Mouse (Mus musculus): ENCODE results near the gene Elmo2.
A peak's percentile ranks its signal among the peaks of the same experiment; 100 is the strongest.

The Elmo2 gene

DNA sequence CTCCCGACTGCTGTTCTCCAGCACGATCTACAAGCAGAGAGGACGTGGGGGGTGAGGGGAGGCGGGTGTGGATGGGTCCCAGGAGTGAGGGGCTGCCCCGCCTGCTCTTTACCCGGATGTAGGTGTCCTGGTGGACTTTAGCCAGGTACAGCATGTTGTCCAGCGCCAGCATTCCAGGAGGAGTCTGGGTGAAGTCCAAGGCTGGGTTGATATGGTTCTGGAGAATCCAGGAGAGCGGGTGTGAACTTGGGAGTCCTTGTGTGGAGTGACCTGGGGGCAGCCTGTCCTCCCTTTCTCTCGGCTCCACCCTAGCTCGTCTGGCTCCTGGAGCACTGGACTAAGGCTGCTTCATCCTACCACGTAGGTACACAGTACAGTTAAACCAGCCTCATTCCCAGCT, 28.9 kb downstream of the Elmo2 start:
- ATAC-seq (ENCODE audit: low TSS enrichment) = no peak

DNA sequence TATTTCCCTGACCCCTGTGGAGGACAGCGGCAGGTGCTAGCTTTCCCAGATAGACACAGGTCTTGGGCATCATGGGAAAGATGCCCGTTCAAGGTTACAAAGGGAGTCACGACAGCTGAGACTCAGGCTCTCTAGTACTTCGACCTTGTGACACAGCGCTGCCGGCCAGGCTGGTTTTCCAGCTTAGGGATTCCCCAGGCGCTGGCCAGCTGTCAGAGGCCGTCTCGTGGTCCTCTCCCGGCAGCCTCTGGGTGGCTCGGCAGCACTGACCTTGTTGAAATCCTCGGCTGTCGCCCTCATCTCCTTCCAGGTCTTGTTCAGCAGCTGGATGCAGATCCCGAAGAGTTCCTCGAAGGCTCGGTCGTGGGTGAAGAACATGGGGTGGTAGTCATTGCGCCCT, 29.7 kb downstream of the Elmo2 start:
- no peak for ATAC-seq (ENCODE audit: low TSS enrichment)

DNA sequence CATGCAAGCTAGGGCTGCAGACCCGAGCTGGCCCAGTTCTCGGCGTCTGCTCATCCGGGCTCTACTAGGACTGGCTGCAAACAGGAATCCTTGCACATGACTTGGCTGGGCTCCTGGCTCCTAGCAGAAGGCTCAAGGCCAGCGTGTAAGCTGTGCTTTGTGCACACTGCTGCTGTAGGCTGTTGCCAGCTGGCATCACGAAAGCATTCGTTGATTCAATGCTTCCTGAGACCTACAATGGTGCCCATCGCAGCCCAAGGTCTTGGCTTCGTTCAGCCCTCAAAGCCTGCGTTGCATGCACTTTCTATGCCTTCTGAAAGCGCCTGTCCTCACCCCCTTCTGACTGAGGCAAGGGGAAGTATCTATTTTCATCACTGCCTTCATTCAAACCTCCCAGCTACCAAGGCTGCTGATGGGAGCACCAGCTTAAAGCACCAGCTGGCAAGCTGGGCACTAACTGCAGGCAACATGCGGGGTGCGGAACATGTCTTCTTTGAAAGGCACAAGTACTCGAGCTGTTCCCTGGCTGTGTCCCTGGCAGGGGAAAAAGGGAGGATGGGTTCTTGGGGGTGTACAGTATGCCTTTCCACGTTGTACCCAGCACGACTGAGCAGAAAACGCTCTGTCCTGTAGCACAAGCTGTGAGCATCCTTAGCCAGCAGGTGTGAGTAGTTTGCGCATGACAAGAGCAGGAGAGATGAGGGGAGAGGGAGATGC, 37.8 kb downstream of the Elmo2 start:
- peak; percentile 66 for ATAC-seq (ENCODE audit: low TSS enrichment)

DNA sequence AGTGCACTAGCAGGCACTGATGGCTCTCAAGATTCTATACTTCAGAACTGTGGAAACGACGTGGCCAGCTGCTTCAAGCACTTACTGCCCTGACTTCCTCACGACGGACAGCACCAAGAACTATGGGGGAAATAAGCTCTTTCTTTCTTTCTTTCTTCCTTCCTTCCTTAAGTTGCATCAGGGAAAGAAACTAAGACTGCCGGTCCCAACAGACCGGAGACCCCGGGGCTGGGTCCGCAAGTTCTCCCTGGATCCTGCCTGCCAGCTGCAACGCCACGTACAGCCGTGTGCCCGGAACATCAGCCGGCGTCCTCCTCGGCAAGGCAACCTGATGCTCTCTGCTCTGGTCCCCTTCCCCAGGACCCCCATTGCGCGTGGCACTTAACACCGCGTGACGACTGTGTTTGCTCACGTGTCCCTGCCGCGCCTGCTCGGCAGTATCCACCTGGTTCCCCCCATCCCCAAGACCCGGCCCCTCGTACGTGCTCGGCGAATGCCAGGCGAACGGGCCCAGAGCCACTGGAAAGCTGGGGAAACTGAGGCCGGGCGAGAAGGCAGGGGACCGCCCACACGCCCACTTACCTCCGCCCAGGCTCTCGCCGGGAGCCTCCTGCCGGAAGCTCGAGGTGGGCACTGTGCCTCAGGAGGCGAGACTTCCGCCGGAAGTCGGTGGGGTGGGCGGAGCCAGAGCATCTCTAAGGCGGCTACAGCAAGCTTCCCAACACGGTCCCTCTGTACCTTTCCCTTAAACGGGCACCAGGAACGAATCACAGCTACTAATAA, 38.9 kb downstream of the Elmo2 start, which contains the start of gene Slc35c2:
Gene Slc35c2 (minus strand): TSS at position 668 of the 783 bp plus-strand sequence.
- peak; percentile 67 for ATAC-seq (ENCODE audit: low TSS enrichment)

DNA sequence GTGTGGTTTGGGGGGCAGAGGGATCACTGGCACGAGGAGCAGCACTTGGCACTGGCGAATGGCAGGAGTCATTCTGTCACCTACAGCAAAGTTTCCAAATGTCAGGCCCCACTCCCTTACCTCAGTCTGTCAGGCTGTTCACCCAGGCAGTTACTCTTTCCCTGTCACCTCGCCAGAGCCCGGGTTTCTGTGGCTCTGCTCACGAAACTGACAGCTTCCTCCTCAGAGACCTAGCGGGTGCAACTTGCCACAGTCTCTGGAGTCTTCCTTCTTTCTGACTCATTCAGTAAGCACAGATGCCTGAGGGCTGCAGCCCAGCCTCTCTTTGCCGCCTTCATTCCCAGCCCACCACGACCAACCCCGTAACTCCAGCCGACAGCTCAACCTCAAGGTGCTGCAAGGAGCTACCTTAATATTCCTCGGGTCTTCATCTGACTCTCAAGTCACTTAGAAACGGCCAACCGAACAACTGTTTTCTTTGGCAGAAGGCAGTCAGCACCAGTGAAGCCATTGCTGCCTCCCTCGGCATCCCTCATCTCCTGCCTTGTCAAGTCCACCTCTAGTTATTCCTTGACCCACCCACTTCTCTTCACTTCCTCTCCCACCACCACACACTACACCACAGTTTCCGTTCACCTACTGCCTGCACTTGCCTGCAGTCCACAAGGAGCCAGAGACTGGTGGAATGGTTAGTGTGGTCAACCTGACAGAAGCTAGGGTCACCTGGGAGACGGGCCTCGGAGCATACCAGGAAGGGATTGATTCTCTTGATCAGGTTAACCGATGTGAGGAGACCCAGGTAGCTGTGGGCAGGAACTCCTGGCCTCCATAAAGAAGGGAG, 39.7 kb downstream of the Elmo2 start:
- peak; percentile 25; the same call in 1 of the 2 replicates for ATAC-seq (ENCODE audit: low TSS enrichment)

DNA sequence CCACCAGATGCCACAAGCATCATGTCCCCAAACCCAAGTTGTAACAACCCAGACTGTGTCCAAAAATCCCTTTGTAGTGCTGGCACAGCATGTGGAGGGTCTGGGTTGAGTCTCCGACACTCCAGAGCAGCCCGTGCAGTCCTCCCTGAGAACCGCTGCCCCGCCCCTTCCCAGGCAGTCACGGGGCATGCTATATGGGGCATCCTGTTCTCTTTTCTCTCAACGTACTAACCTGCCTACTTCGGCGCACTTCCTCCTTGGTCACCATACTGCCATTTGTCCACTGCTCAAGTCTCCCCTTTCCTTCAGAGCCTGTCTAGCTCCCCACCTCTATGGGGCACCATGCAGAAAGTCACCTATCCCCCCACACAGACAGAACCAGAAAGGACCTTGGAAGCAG, 40.7 kb downstream of the Elmo2 start:
- no peak for ATAC-seq (ENCODE audit: low TSS enrichment)

DNA sequence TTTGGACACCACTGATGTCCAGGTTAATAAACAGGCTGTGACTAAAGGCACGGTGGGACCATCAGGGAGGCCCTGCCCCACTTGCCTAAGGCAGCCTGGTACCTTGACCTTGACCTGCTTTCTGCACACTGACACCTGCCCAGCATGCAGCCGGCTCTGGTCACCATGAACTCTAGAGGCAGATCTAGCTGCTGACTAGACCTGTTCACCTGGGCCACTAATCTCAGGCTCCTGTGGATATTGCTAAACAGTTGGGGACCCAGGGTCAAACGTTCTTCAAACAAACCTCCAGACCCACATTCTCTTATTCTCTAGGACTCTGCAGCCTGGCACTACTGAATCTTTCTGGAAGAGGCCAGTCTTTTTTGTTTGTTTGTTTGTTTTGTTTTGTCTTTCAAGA, 41.2 kb downstream of the Elmo2 start:
- ATAC-seq (ENCODE audit: low TSS enrichment) = no peak

DNA sequence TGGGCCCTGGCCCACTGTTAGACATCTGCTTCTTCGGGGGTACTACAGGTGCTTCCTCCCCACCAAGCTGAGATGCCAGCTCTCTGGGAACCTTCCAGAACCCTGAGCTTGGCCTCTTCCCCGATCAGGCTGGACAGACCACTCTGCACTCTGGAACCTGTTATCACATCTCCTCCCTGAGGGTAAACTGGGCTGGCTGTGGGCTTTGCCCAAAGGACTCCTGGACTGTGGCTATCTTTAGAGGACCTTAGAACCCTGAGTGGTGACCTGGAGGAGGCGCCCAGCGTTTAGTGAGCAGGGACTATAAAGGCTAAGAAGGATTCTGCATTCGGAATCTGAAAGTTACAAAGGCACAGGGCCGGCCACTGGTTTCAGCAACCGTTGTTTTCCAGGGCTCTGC, 41.9 kb downstream of the Elmo2 start:
- ATAC-seq (ENCODE audit: low TSS enrichment) = no peak

DNA sequence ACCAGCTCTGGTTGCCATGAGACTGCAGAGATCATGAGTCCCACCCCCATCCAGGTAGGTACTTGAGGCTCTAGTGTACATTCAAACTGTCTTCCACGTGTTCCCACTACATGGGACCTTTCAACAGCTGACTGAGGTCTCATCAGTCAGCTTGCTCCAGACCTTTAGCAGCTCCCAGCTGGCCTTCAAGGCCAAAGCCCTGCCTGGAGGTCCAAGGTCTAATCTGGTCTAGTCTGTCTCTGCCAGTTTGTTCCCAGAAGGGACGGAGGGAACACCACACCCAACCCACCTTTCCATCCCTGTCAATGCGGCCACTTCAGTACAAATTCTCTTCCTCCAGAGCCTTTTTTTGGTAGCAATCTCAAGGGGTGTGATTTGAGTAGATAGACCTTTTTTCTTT, 42.6 kb downstream of the Elmo2 start:
- ATAC-seq (ENCODE audit: low TSS enrichment) = no peak

DNA sequence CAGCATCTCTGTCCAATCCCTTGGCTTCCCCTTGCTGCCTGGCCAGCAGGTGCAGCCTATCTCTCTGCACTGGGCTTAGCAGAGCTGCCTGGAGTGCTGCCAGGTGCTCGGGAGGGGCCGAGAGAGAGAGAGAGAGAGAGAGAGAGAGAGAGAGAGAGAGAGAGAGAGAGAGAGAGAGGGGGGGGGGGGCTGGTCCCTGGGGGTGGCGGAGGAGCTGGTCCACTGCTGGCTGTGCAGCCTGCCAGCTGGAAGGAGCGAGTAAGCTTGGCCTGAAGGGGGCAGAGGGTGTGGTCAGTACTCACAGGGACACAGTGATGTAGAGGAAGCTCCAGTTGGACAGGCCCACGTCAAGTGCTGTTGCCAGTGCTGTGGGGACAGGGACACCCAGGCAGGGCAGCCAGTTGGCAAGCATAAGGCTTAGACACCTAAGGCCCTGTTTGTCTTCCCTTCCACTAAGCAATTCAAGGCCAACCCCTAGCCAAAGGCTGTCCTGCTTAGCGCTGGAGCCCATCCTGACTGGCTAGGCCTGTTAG, 44.4 kb downstream of the Elmo2 start:
- no peak for ATAC-seq (ENCODE audit: low TSS enrichment)

DNA sequence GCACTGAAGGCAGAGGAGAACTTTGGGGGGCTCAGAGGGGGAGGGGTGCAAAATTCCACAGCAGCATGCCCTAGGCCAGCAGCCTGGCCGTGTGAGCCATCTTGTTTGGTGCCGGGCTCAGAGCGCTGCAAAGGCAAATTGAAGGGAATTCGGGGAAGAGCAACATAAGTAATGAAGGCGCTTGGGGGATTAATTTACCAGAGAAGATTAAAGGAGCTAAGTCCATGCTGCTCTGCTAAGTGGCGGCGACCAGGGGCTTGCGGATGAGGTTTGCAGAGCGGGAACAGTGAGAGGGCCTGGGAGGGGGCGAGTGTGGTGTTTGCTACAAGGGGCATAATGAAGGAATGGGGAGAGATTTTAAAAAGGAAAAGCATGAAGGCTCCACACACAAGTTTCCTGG, 46.9 kb downstream of the Elmo2 start:
- no peak for ATAC-seq (ENCODE audit: low TSS enrichment)

DNA sequence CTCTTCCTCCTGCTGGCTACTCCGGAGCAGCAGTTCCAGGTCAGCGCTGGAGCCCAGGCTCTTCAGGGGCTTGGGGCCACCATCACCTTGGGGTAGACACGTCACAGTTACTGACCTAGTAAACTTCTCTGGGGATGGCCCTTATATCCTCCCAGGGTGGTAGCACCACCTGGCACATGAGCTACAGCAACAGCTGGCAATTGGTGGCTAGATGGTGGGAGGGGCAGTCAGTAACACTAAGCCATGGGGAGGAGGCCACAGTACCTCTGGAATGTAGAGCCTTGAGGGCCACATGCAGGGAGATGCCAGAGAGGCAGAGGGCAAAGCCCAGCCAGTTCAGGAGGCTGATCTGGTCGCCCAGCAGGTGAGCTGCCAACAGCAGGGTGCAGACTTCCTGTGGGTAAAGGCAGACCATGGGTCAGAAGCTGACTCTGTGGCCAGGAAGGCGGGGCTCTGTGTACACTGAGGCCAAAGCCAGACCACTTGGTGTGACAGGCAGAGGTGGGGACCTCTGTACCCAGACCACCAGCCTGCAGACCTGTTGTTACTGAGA, 49.0 kb downstream of the Elmo2 start:
- no peak for ATAC-seq (ENCODE audit: low TSS enrichment)

DNA sequence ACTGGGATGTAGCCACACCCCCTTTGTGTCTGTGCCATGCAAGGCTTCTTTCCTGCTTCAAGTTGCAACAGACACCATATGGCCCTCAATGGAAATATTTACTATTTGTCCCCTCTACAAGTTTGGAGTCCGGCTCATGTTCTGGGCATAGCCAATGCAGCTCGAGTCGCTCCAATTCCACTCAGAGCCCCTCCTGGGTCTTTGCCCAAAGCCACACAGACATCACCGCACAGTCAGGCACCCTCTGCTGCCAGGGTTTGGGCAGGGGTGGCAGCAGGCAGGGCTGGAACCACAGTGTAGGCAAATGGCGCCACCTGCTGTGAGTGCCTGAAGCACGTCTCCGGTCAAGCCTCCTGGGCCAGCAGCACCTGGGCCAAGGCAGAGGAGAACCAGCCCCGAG, 50.5 kb downstream of the Elmo2 start:
- peak; percentile 87 for ATAC-seq (ENCODE audit: low TSS enrichment)

DNA sequence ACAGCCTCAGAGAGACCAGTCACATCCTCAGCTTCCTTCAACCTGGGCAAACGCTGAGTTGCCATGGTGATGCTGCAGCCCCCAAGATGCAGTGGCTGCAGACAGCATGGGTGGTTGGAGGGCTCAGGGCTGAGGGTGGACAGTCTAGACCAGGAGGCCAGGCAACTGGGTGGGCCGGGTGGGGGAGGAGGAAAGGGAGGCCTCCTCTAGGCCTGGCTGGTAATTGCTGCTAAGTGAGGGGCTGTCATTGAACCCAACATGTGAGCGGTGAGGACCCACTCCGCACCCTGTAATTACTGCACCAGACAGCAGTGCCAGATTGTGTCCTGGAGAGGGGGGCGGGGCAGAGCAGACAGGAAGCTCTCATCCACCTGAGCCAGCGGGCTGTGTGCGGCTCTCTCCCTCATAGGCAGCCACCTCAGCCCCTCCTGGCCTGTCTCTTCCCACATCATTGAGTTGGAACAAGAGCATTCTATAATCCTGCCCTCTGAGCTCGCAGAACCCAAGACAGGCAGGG, 51.1 kb downstream of the Elmo2 start:
- ATAC-seq (ENCODE audit: low TSS enrichment) = 0 out of 2 replicates have a peak, but pooled peaks have one; percentile 21

DNA sequence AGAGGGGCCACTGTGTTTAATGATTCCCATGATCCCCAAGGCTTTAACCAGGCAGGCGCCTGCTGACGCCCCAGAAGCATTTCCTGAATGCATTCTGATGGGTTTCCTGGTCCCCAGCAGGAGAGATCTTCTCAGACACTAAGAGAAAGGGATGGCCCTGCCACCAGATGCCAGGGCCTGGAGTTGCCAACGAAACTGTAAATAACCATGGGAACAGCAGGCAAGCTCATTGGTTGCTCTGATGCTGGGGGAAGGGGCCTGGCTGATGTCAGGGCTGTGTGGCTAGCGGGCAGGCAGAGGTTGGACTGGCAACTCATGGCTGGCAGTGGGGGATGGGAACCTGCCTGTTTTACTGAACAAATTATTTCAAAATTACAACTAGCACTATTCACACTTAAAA, 52.7 kb downstream of the Elmo2 start:
- no peak for ATAC-seq (ENCODE audit: low TSS enrichment)

DNA sequence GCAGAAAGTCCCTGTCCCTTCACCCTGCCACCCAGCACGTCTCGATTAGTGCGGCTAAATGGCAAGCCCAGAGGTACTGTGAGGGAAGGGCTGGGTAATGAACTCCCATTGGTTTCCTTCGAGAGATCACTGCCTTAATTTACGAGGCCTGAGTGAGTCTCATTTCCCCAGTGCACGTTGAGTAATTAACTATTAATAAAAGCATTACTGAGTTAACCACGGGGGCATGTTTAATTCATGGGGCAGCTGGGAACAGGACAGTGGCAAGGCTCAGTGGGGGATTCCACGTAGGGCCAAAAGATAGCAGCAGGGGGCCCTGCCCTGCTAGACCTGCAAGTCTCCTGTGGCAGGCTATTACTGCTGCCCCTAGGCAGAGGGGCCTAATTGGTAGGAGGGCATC, 55.0 kb downstream of the Elmo2 start:
- ATAC-seq (ENCODE audit: low TSS enrichment) = no peak

DNA sequence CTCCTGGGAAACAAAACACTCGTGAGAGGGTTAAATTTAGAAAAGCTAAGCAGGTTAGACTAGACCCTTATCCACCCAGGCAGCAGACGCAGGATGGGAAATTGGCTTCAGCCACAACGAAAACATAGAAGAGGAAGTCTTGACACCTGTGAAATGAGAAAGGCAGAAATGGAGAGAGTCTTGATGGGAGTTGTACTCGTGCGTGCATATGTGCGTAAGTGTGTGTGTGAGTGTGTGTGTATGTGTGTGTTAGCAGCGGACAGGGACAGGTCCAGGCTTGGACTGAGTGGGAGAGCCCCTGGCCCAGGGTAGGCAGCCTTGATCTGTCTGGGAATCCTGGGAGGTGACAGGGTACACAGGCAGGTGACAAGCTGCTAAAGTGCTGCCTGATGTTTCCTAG, 55.4 kb downstream of the Elmo2 start:
- ATAC-seq (ENCODE audit: low TSS enrichment) = no peak

DNA sequence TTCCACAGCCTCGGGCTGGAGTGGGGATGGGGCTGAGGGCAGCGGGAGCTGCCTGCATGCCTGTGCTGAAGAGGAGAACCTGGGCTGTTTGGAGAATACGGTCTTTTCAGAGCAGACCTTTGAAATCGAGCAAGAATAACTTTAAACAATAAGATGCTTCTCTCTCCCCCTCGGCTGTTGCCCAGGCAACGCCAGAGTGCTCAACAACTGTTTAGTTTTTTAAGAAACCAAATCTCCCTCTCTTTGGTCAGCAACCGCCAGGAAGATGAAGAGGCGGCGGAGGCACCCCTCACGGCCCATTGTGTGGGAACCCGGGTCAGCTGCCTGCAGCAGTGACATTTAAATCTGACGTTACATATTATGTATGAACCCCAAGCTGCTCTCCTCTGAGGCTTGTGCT, 59.5 kb downstream of the Elmo2 start:
- no peak; the same call in 1 of the 2 replicates for ATAC-seq (ENCODE audit: low TSS enrichment)

DNA sequence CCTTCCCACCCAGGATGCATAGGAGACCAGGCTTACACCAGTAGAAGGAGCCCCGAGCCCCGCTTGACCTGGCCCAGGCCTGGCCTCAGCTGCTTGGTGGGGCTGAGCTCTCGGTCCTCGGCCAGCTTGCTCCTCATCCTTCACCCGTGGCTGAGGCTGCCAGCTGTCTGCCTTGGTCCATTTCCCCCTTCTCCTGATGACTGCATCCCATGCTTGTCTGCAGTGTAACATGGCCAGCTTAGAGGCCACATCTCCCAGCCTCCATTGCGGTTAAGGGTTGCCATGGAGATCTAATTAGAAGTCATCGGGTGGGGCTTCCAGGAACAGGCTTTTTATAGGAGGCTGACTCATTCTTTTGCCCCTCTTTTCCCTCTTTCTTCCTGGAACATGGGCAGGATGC, 62.4 kb downstream of the Elmo2 start:
- 0 out of 2 replicates have a peak, but pooled peaks have one; percentile 18 for ATAC-seq (ENCODE audit: low TSS enrichment)

DNA sequence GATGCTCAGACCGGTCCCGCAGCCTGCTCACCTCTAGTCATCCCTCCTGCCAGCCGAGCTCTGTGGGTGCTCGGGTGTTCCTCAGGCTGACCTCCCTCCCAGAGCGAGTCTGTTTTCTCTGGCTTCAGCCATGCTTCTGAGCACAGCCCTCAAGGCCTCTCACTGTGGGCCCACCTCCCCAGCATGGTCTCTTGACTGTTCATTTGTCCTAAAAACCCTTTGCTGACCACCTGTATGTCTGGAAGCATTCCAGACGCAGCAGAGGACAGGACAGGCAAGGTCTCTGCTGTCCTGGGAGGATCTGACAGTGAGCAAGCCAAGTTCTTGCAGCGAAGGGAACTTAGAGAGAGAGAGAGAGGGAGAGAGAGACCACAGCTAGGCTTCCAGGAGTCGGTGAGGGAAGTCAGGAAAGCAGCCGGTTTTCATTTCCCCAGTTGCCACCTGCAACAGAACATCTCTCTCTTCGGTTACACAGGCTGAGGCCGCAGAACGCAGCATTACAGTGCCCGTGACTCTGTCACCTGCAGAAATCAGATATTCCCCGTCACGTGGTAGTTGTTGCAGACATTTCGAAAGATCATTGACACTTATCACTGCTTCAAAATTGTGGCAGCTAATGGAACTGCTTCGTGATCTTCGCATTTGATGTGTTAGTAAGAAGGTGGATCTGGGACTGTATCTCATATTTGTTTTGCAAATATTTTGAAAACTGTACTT, 63.8 kb downstream of the Elmo2 start:
- no peak for ATAC-seq (ENCODE audit: low TSS enrichment)

DNA sequence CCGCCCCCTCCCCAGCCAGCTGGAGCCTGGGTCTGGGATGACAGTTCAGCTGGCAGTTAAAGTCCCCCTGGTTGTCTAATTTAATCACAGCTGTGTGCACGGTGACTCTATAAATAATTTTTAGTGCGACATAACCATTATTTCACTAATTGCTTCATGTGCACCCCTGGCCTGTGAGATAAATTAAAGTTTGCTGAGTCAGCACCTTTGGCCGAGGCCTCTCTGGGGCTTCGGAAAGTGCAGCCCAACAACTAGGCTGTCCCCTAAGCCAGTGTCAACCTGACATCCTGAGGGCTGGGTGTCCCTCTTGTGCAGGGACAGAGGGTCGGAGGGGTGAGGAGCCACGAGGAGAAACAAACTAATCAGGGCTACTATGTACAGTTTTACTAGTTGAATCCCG, 66.4 kb downstream of the Elmo2 start:
- no peak for ATAC-seq (ENCODE audit: low TSS enrichment)

Measured in frontal cortex, adult (tissue).